Mouse (Mus musculus): ENCODE measurements around the gene Hes3.

Gene Hes3
- long read RNA-seq, experiment 1, result 0 reads
- long read RNA-seq, experiment 2, result 0 reads

DNA sequence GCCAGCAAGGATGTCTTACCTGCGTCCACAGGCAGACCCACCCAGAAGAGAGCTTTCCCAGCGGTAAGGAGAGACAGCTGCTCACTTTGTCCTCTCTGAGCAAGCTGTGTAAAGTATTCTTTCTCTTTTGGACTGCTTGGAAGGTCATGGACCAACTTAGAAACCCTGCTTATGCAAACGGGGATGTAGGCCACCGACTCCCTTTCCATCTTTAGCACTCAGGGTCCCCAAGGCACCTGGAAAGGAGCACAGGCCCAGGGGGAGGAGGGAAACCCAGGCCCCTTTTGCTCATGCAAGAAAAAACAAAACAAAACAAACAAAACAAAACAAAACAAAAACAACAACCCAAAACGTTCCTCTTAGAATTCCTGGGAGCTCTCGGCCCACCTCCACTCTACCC, at the start of gene Hes3:
Hes3 (minus strand) TSS at position 101 of the 400 bp plus-strand sequence.
- intact Hi-C loops (cut with DNase I), result no loop called here

GRCm38 (mm10) chr4:152340584-152341284, 49.3 kb upstream of the Hes3 start:
- intact Hi-C loops (cut with DNase I), result no loop called here

DNA sequence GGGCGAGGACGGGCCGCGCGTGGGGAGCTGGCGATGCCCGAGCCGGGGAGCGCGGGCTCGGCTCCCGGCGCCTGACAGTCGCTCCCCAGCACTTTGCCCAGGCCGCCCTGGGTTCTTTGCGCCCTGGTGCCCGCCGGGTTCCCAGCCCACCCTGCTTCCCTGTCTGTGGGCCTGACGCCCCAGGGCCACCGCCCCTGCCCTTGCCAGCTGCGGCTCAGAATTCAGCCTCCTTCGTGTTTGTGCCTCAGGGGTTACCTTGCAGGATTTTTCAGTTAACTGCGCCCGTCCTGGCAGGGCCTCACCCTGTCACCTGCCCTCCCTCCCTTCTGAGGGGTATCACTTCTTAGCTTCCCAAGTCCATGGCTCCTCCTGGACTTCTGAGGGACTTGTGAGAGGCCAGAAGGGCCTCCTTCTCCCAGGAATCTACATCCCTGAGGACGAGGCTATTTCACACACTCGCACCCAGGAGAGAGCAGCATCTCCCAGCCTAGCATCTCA, 47.9 kb upstream of the Hes3 start:
- intact Hi-C loops (cut with DNase I), result no loop called here

DNA sequence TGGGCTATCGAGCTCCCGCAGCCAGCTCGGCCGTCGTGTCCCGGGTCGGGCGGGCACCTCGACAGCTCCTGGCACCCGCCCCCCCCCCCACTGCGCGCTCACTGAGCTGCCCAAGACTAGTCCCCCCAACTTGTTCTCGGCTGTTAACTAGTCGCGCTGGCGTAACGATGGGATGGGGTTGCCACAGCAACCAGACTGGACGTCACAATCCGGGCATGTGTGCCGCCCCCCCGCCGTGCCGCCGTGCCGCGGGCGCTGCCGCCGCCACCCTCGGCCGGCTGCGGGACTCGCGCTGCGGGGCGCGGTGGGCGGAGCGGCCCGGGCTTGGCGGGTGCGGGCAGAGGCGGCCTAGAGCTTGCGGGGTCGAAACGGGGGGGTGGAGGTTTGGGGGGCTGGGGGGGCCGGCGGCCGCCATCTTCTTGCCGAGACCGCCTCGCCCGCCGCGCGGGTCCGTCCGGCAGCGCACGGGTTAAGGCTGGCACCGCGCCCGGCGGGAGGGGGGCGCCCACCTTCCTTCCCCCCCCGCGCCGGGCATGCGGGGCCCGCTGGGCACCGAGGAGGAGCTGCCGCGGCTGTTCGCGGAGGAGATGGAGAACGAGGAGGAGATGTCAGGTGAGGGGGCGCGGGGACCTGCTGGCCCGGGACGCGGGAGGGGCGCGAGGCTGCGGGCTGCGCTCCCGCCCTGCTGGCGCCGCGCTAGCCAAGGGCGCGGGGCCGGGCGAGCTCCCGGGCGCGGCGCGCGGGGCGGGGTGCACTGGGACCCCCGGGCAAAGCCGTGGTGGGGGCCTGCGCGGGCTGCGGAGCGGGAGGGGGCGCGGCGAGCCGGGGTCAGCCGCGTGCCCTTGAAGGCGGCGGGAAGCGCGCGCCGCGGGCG, 47.2 kb upstream of the Hes3 start, which contains the start of gene Chd5:
Chd5 (plus strand) TSS at position 233 of the 874 bp plus-strand sequence.
- intact Hi-C loops (cut with DNase I), result no loop called here

DNA sequence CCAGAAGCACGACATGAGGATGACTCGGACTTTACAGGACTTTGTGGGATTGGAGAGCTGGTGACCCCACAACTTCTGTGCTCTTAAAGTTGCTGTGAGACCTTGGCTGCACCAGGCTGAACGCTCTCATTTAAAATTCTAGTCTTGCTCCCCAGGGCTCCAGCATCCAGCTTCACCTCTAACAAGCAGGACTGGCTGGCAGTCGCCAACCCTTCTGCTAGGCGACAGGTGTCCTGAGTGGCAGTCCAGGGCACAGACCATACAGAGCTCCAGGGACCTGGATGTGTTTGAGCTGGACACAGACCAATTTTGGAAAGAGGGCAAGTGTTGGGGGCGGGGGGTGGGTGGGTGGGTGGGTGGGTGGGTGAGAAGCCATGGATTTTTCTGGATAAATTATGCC, 46.3 kb upstream of the Hes3 start:
- intact Hi-C loops (cut with DNase I), result no loop called here

- intact Hi-C loops (cut with DNase I), result loop anchor here (2.0 kb wide), 1 partner anchor 101 kb away; no protein-coding TSS in a partner anchor
These were observed 42.1 kb upstream of the Hes3 start for GRCm38 (mm10) chr4:152333587-152333986.

- intact Hi-C loops (cut with DNase I), result loop anchor here (2.0 kb wide), 1 partner anchor 102 kb away; no protein-coding TSS in a partner anchor
These were observed 41.5 kb upstream of the Hes3 start for GRCm38 (mm10) chr4:152332952-152333351.

- intact Hi-C loops (cut with DNase I), result loop anchor here (5.0 kb wide), 1 partner anchor 159 kb away; no protein-coding TSS in a partner anchor
These were observed 37.2 kb upstream of the Hes3 start for GRCm38 (mm10) chr4:152328691-152329090.

GRCm38 (mm10) chr4:152326543-152326942, 35.1 kb upstream of the Hes3 start:
- intact Hi-C loops (cut with DNase I), result loop anchor here (5.0 kb wide), 1 partner anchor 161 kb away; no protein-coding TSS in a partner anchor

DNA sequence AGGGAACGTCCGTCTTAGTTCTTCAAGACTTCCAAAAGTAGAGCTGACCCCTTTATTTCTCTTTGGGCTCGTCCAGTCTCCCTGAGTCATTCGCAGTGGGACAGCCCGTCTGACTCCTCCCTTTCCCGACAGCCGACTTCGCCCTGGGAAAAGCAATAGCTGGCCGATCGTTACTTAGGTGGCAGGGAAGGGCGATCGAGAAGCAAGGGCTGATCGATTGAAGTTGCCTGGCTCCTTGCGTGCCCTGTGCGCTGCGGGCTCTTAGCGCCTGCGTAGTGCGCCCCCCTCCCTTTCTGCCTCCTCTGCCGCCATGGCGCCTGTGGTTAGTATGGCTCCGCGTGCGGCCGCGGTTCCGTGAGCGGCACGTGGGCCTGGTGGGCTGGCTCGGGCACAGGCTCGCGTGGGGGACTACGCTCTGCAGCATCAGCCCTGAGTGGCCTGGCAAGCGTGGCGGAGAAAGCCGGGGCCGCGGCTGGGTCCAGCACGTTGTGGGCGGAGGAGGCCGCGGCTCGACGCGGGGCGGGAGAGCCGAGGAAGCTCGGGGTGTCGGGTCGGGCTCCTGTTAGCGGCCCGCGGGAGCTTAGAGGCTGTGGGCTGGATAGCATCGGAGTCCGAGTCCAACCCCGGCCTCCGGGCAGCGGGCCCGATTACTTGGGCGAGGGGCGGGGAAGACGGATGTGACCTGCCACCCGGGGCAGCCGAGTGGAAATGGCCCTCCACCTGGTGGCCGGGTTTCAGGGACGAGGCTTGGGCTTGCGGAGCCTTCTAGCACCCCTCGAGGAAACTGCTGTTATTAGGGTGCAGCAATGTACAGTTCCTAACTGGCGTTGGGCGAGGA, 34.3 kb upstream of the Hes3 start, which contains the start of gene Rpl22:
Rpl22 (plus strand) TSS at position 169 of the 838 bp plus-strand sequence.
- intact Hi-C loops (cut with DNase I), result loop anchor here (5.0 kb wide), 1 partner anchor 162 kb away; no protein-coding TSS in a partner anchor

DNA sequence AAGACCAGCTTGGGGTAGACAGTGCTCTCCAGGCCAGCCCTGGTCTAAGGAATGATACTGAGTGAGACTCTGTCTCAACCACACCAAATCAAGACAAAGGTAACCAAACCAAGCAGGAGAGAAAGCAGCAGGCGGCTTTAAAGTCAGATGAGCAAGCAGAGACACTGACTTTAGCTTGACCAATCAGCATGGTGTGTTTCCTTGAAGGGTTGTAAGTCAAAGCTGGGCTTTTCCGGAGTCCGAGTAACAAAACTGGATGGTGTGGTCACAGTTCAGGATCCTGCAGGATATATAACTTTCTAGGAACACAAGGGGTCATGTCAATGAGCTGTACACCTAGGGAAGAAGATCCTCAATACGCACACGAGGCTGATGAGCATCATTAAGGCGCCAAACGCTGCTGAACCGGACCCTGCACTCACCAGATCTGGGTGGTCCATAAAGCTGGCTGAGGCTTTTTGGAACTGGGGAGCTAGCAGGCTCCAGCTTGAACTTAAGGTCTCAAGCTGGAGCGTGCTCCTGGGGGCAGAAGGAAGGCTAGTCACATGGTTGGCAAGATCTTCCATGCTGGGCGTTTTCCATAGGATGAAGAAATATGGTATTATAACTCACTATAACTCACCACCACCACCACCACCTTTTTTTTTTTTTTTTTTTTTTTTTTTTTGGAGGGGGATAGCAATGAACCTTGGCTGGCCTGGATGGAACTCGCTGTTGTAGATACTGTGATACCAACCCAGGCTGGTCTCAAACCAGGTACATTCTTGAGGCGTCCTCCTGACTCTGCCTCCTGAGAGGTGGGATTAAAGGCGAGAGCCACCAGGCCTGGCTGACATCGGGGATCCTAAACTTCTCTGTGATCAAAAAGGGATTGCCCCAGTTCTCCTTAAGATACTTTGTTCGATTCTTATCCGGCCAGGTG, 33.4 kb upstream of the Hes3 start:
- intact Hi-C loops (cut with DNase I), result loop anchor here (5.0 kb wide), 1 partner anchor 162 kb away; no protein-coding TSS in a partner anchor

DNA sequence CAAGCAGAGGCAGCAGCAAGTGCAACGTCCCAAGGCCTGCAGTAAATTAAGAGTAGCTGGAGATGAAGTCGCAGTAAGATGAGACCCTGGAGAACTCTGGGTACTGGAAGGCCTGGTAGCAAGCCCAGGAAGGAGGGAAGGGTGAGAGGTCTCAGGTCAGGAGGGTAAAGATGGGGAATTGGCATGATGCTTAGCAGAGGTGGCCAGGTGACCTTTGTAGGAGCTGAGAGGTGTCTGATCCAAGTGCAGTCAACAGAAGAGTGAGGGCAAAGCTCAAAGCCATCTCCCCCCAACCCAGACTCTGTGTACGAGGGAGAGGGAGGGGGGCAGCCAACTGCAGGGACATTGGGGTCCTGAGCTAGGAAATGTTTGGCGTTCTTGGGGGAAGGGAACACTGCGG, 30.0 kb upstream of the Hes3 start:
- intact Hi-C loops (cut with DNase I), result no loop called here

- intact Hi-C loops (cut with DNase I), result no loop called here
These were observed 27.2 kb upstream of the Hes3 start, which contains the start of gene Rnf207 for GRCm38 (mm10) chr4:152318517-152319234. TSS of gene Rnf207 (minus strand) at chr4:152318993.

- intact Hi-C loops (cut with DNase I), result no loop called here
These were observed 26.2 kb upstream of the Hes3 start for GRCm38 (mm10) chr4:152317631-152318033.

DNA sequence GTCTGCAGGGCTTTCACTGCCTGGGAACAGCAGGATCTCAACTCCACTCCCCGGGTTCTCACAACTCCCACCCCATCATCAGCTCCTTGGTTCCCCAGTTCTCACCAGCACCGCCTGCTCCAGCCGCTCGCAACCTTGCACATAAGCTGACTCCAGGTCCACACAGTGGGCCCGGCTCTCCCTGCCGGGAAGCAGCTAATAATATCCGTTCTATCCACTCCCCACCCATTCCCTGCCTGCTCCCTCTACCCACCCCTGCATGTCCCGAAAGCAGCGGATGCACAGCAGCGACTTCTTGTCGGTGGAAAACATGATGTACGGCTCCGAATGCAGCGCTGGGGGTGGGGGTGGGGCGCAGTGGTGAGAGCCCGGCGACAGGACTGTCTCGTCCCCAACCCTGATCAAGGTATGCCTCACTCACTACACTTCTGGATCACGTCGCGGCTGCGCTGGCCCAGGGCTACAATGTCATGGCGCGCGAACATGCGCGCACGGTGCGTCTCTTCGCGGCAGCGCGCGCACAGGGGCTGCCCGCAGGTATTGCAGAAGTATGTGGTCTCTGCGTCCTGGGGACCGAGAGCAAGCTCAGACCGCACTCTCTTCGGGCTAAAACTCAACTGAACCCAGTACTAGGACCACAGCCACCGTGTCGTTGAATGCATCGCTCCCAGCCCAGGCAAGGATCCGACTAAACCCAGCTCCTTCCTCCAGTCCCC, 24.2 kb upstream of the Hes3 start:
- intact Hi-C loops (cut with DNase I), result no loop called here

- intact Hi-C loops (cut with DNase I), result no loop called here
These were observed 22.5 kb upstream of the Hes3 start for GRCm38 (mm10) chr4:152313934-152314333.

DNA sequence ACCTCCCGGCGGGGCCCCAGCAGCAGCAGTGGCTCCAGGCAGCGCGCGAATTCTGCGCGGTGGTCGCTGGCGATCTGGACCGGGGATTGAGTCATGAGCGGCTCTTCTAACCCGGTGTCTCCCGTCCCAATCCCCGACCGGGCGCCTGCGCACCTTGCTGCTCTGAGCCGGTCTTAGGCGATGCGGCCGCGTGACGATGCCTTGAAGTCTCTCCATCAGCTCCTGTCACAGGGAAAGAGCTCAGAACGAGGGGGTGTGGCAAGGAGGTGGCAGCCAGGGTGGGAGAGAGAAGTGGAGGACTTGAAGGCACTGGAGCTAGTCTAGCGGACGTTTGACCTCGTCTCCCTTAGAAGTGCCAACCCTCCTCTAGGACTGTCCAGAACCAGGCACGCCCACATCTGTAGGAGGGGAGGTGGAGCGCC, 21.8 kb upstream of the Hes3 start:
- intact Hi-C loops (cut with DNase I), result no loop called here

DNA sequence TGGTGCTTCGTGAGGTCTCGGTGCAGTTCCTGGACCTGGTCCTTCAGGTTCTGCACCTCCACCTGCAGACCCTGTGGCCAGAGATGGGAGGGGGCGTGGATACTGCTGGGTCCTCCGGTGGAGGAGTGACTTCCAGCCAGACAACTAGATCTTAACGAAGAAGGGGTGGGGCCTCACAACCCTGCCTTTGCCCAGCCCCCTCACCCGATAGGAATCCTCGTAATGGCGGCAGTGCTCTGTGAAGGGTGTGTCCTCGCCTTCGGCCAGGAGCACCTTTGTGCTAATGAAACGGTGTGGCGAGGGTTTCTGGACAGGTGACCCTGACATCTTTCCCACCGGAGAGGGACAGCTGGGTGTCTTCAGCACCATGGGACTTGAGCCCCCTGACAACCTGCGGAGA, 20.7 kb upstream of the Hes3 start:
- intact Hi-C loops (cut with DNase I), result no loop called here
